Mouse (Mus musculus): ENCODE measurements at regions not wholly inside any gene's neighbourhood (a gene's known extent, or its start where the extent isn't known, plus 50 kb on each side); places are given as distances from the start of the nearest gene placed in this dataset.

DNA sequence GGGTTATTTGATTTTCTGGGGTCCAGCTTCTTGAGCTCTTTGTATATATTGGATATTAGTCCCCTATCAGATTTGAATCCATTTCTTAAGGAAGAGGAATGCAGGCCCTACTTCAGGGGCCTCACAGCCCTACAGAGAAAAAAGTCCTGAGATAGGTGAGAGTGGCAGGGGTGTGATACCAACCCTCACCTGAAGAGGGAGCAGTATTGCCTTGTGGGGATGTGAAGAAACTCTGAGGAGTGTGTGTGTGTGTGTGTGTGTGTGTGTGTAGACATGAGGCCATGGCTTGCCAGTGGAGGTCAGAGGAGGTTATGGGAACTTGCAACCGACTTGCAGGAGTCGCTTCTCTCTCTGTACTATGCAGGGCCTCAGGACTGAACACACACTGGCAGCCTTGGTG lies 141.2 kb downstream of the Tex29 start:
- no peak for DNase-seq

DNA sequence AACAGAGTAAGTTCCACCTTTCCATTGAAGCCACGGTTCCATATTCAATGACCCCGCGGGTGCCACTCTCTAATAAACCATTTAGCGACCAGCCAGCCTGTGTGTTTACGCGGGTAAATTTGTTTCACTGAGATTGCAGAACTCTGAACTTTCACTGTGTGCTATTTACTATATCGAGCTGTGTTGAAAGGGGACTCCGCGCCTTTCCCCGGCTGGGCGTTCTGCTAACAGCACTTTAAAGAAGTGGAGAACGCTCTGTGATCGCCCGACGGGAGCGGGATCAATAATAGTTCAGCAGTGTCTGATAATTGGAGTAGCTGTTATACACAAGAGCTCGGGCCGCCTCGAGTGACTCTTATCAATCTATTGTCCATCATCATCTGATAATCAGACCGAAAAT lies 149.8 kb downstream of the Tex29 start:
- DNase-seq = no peak

DNA sequence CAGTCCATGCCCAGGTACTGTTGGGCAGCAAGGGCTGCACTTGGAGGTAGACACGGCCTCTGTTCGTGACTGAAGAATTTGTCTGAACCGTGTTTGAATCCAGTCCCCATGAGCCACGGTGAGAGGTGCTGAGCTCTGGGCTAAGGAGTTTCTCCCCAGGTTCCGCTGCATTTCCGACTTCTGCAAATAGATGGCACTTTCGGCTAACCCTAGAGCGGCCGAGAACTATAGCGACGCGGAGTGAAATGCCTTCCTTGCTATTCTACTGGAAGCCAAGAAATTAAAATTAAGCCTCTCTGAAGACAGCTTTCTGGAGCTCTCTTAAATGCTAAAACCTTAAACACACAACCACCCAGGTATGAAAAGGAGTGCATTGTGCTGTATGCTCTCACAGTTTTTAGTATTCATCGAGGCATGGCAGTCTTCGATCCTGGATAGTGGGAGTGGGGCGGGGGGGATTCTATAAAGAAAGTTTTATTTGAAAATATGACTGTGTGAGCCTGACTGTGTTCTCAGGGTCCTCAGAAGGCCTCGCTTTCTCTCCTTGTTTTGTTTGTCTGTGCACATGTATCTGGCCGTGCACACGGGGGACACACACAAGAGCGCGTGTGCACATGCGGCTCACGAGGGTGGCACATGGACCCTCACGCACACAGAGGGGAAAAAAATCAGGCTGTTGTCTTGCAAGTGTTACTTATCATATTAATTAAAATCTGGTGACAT lies 159.6 kb downstream of the Tex29 start:
- peak; percentile 34 to 46 for DNase-seq

DNA sequence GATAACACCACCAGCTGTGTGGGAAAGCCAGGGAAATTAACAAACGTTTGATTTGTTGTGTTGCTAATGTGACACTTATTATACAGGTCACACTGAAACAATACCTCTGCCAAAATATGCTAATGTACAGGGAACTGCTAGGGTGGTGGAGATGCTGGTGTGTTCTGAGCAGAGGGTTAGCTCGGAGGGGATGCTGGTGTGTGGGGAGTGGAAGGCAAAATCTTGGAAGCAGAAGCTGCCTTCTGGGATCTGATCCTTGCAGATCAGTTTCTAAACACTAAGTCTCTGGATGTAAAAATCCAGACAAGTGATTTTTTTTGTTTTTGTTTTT lies 160.2 kb downstream of the Tex29 start:
- no peak for DNase-seq

DNA sequence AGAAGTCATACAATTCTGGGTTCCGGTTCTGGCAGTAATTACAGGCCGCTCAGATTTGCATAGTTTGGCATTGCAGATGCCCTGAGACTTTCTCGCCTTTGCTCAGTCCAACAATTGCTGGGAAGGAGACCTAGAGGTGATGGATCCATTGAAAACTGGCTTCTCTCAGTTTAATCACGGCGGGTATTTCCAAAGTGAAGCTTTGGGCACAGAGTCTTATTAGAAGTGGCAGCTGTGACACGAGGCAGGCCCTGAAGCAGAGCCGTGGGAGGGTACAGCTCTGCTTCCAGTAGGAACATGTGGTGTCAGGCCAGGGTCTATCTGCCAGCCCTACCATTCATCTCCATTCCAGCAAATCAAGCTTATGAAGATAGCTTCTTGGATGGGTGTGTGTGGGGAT lies 164.0 kb downstream of the Tex29 start:
- no peak for DNase-seq

DNA sequence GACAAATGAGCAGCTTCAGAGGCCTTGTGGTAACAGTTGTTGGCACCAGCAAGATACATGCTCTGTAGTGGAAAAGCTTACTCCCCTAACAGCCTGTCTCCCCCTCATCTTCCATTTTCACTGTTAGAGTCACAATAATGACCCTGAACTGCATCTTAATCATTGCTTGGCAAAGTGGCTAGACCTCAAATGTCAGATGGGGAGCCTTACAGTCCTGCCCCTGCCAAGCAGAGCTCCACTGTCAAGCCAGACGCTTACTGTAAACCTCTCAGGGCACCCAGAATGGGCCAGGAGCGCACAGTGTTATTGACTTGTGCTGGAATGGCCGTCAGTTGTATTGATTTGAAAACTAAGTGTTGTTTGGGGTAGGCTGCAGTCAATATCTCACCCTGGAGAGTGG lies 172.5 kb downstream of the Tex29 start:
- no peak for DNase-seq

- no peak for DNase-seq
Observed at GRCm38 (mm10) chr8:12017750-12018149, 177.5 kb downstream of the Tex29 start.

GRCm38 (mm10) chr8:12019272-12019671 lies 179.0 kb downstream of the Tex29 start:
- DNase-seq = no peak

DNA sequence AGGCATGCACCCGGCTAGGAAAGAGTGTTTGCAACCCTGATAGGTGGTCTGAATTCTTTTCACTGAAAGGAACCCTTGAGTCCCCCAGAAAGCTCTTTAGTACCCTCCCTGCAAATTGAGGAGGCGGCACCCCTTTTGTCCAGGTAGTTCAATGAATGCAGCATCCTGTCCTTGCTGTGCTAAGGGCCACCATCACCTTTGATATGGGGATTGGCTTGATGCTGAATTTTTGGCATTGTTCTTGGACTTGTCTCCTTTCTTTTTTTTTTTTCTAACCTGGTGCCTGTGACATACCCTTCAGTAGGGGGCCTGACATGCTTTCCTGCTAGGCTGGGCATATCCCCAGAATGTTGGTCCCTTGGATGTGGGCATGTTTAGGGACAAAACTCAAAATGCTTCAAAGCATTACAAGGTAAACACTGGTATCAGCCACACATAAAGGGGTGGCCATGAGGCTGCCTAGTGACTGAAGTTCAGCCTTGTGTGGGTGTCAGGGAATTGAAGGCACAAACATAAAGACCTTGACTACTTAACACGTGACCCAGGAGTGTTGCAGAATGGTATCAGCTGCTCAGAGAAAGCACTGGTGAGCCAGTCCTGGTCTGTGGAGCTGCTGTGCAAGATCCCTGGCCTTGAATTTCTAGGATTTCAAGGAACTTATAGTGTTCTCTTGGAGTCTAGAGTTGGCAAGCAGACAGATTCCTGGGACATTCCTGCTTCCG lies 183.6 kb downstream of the Tex29 start:
- no peak for DNase-seq

GRCm38 (mm10) chr8:12030363-12031116 lies 190.3 kb downstream of the Tex29 start:
- peak; percentile 8 to 9 for DNase-seq

DNA sequence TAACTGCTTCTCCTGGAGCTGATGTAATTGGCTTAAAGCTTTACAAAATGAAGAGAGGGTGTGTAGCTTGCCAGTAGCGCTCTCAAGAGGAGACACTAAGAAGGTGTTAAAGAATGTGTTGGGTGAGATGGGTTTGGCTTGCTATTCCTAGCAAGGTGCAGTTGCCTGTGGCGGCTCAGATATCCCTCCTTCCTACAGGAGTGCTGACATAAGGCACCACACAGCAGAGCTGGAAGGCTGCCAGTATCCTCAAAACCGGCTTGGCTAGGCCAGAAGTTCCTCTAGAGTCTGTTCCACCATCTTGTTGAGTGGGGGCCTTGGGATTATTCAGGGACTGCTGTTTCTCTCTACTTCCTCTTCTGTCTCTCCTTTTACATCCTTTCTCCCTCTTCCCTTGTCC lies 191.5 kb downstream of the Tex29 start:
- peak; percentile 14 to 16 for DNase-seq

DNA sequence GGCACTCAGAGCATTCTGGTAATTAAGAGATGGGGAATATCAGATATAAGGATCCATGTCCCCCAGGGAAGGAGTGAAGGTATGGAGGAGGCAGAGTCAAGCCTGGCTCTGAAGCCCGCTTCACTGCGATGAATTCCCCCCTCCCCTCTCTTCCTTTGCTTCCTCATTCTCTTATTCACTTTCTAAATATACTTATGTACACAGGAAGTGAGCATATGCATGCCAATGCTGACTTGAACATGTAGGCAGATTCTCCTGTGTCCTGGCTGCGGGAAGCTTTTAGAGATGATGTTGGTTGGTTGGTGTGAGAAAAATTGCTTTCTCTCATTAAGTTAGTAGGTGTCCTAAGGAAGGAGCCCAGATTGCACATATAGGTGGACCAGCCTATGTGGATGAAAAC lies 192.1 kb downstream of the Tex29 start:
- no peak for DNase-seq

DNA sequence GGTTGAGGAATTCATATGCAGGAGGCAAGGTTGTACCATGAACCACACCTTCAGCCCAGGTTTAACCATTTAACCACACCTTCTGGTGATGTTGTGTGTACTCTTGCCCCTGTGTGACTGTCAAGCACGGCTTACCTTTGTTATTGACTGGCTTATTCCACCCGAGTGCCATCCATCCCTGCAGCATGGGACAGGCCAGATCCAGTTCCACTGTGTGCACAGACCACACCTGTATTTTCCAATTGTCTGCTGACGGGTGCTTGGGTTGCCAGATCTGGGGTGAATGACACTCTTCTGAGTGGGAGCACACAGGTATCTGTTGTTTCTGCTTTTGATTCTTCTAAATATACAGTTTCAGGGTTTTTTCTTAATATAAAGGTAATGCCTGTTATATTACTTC lies 196.1 kb downstream of the Tex29 start:
- DNase-seq = no peak

DNA sequence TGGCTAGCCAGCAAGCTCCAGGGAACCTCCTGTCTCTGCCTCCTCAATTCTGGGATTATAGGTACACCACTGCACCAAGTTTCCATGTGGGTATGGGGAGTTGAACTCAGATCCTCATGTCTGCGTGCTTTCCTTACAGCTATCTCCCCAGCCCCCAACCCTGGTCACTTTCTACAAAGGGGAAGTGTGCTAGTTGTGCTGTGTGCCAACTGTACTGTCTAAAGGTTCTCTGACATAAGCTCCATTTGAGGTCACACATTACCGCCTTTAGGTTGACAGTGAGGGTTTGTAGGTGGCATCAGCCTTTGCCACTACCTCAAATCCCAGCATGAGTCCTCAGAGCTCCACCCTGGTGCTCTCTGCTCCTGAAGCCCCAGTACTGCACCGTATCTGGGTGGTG lies 200.7 kb downstream of the Tex29 start:
- DNase-seq = no peak

GRCm38 (mm10) chr8:12041662-12042061 lies 201.4 kb downstream of the Tex29 start:
- no peak for DNase-seq

DNA sequence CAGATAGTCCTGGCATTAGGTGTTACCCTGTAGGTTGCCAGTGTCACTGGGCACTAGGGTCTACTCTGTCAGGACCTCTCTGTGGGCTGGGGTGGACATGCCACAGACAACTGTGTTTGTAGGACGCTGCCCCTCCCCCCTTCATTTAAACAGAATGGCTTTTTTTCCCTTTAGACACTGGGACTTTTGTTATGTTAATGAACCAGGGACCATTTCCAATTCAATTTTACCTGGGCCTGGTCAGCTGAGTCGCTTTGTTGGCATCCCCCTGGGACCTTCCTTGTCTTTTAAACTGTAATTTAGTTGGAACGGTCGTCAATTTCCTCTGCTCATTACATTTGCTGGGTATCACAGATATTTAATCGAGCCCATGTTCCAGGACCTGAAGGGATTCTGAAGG lies 210.6 kb downstream of the Tex29 start:
- no peak for DNase-seq

DNA sequence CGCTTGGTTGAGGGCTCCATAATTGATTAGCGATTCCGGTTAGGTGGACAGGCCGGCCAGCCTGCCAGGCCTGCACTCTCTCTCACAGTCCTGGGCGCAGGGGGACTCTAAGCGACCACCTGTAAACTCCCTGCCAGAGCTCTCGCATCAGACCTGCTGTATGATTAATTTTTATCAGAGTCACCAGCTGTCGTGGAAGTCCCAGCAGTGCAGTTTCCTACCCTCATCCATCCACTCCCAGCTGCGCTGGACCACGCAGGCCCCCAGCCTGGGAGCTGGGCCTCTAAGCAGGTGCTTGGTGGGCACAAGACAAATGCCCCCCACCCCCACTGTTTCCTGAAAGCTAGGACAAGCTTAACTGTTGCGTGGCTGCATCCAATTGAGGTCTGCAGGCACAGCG lies 211.1 kb downstream of the Tex29 start:
- DNase-seq = no peak

DNA sequence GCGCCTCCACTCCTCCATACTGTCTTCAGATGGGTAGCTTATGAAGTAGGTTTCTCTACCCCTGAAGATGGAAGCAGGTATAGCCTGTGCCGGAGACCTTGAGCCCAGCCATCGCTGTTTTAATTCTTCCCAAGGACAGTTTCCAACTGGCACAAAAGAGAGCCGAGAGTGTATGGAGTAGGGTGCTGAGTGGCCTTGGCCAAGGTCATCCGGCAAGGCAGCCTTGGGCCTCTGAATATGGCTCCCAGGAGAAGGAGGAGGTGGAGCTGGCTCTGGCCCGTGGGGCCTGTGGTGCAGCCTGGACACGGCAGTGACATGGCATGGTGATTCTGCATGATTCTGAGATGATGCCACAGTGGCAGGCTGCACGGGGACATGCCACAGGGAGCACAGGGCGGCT lies 215.7 kb downstream of the Tex29 start:
- no peak for DNase-seq

DNA sequence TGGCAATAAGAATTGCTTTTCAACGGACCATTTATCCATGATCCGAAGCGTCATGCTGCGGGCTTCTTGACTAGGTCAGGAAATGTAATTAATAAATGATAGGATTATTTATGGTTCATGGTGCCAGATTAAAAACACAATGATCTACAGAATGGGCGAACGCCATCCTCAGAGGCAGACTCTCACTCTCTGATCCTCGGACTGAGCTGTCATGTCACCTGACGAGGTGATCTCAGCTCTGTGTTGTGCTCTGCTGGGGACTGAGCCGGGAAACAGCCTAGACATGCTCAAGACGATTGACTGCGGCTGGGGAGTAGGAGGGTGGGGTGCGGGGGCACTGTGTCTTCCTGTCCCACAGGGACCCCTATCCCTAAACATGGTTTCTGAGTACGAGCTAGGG lies 217.4 kb upstream of the A230072I06Rik start:
- no peak for DNase-seq

DNA sequence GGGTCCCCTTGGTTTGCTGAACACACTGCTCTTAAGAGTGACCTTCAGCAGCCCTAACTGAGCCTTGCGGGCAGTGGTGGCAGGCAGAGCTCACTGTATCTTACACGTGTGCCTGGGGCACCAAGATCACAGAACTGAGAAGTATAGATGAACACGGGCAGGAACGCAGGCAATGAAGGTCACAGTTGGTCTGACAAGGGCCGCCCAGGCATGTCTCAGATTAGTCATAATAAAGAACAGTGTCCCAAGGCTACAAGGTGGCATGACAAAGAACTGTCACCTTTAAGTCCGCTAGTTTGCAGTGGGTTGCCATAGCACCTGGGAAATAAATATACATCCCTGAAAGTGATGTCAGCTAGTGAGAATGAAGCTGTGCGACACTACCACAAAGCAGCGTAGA lies 215.9 kb upstream of the A230072I06Rik start:
- no peak for DNase-seq

DNA sequence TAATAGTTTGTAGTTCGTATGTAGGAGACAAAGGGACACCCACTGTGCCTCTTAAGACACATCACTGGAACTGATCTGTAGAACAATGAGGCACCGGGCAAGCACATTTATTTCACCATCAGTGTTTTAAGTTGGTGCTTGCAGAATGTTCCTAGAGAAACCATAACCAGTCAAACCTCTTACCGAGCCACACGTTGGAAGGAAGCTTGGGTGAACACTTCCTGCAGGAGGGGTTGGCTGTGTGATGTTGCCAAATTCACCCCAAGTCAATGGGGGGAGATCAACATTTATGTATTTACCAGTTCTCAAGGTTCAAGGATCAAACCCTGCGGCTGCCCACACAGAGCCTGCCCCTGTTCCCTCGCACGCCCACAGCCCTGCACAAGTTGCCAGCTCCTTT lies 214.0 kb upstream of the A230072I06Rik start:
- no peak for DNase-seq

DNA sequence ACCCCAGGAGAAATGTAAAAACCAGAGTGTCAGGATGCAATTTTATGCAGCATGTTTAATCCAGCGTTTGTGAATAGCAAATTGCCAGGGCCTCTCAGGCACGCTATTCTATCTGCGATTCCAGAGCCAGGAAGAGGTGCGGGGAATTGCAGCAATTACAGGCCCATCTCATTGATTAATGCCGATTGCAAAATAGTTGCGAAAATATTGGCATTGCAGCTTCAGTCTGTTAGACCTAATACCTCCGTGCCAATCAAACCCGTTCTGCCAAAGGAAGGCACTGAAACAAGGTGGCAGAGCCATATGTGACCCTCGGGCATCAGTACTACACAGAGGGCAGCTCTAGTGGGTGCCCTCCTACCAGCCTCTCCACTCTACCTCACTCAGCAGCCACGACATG lies 212.2 kb upstream of the A230072I06Rik start:
- no peak for DNase-seq

- no peak for DNase-seq
Observed at GRCm38 (mm10) chr8:12073311-12073999, 205.2 kb upstream of the A230072I06Rik start.

DNA sequence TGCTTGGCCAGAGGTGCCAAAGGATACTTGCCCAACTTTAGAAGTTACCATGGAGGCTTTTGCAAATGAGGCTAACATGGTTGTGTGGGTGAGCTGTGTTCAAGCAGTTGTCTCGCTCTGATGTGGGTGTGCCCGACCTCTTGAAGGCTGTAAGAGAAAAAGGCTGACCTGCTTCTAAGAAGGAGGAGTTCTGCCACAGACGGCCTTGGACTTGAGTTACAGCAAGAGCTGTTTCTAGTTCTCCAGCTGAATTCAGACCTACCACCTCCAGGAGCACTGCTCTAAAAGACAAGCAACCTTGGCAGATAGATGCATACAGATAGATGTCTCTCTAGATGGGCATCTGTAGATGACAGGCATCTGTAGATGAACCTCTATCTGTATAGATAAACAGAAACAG lies 202.7 kb upstream of the A230072I06Rik start:
- DNase-seq = no peak
